Mouse (Mus musculus) stomach, embryonic 14.5 days (tissue): ENCODE results near the gene Chn2. TPM values are rescaled to one million over a fixed set of nuclear protein-coding genes. Genes with fewer than 3 reads are reported as not detected.

Source experiments
- ATAC-seq: fragments of 200-750 bp; cut with Nextera tagmentation; 2 replicates; pipeline ENCODE4 v1.8.0; 2017; ENCODE audit warnings: low read depth, moderate TSS enrichment; ENCODE audit not compliant: insufficient number of reproducible peaks, insufficient read depth, low FRiP score
- H3K27ac ChIP-seq: fragments of 300-500 bp; sonication (generic); 2 replicates; pipeline ENCODE4 v1.5.1; 2014; ENCODE audit warnings: mild to moderate bottlenecking, low read length, moderate library complexity, mixed read lengths
- H3K27me3 ChIP-seq: fragments of 300-500 bp; sonication (generic); 2 replicates; pipeline ENCODE4 v1.6.1; 2014; ENCODE audit warnings: low read length, control low read depth, mixed read lengths; ENCODE audit not compliant: control insufficient read depth, insufficient read depth
- H3K36me3 ChIP-seq: fragments of 300-500 bp; sonication (generic); 2 replicates; pipeline ENCODE4 v1.6.1; 2014; ENCODE audit warnings: mild to moderate bottlenecking, control low read depth, low read length, moderate library complexity, mixed read lengths; ENCODE audit not compliant: control insufficient read depth, insufficient read depth
- H3K4me1 ChIP-seq: fragments of 300-500 bp; sonication (generic); 2 replicates; pipeline ENCODE4 v1.6.1; 2014; ENCODE audit warnings: low read length, control low read depth, mixed read lengths; ENCODE audit not compliant: control insufficient read depth, insufficient read depth
- H3K4me2 ChIP-seq: fragments of 300-500 bp; sonication (generic); replicated peaks from 2 replicates; pipeline ENCODE4 v1.6.1; 2014; ENCODE audit warnings: low read depth, low read length, control low read depth
- H3K4me3 ChIP-seq: fragments of 300-500 bp; sonication (generic); 2 replicates; pipeline ENCODE4 v1.5.1; 2014; ENCODE audit warnings: low read depth, low read length, control low read depth
- H3K9ac ChIP-seq: fragments of 300-500 bp; sonication (generic); replicated peaks from 2 replicates; pipeline ENCODE4 v1.6.1; 2014; ENCODE audit warnings: low read depth, mild to moderate bottlenecking, control low read depth, low read length, moderate library complexity, mixed read lengths
- H3K9me3 ChIP-seq: fragments of 300-500 bp; sonication (generic); 2 replicates; pipeline ENCODE4 v1.6.1; 2016; ENCODE audit warnings: low read depth, low read length, control low read depth; ENCODE audit not compliant: control insufficient read depth
- WGBS: fragments of 180-500 bp; shearing (Covaris S2); extraction: QIAGEN DNeasy Blood & Tissue Kit; methylation state at CpG from one replicate; pipeline ENCODE4 v1.1.7; 2014; 5-methylcytosine and 5-hydroxymethylcytosine counted together
- polyA plus RNA-seq: library from polyadenylated mRNA; unstranded; fragments of >200 nt; fragmentation: Nextera tagmentation; extraction: Ambion mirVana; gene quantifications from 2 replicates; pipeline ENCODE4 v1.2.1, GENCODE M21; 2014

Gene Chn2
- polyA plus RNA-seq, 1 experiment from 2014 or later = 19.1 TPM

GRCm38 (mm10) chr6:54074454-54074853, 35.1 kb downstream of the Chn2 start:
- Histone ChIP-seq H3K36me3 (no peaks in the 10 kb centered on the region), H3K27me3 (no peaks in the 10 kb centered on the region), H3K4me2 (no peak overlapping the region), H3K9ac (no peak overlapping the region), H3K4me1 (peaks cover 14% of the 10 kb centered on the region), H3K9me3 (no peaks in the 10 kb centered on the region), H3K4me3 (no peak overlapping the region), H3K27ac (no peak overlapping the region)
- ATAC-seq = no peak
- WGBS = 32% methylated on average over 4 of the region's 4 CpGs

GRCm38 (mm10) chr6:54075419-54075818, 36.1 kb downstream of the Chn2 start:
- no peak overlapping the region for H3K27ac ChIP-seq
- WGBS = 81% methylated on average over 6 of the region's 6 CpGs
- ATAC-seq = no peak
- peaks cover 14% of the 10 kb centered on the region for H3K4me1 ChIP-seq
- H3K27me3 ChIP-seq = no peaks in the 10 kb centered on the region
- no peaks in the 10 kb centered on the region for H3K9me3 ChIP-seq
- no peaks in the 10 kb centered on the region for H3K36me3 ChIP-seq
- H3K4me2 ChIP-seq = no peak overlapping the region
- no peak overlapping the region for H3K9ac ChIP-seq
- no peak overlapping the region for H3K4me3 ChIP-seq

GRCm38 (mm10) chr6:54076625-54077024, 37.3 kb downstream of the Chn2 start:
- Histone ChIP-seq H3K4me1 (peaks cover 5% of the 10 kb centered on the region; the same call in 1 of the 2 replicates), H3K4me2 (no peak overlapping the region), H3K9me3 (no peaks in the 10 kb centered on the region), H3K27ac (no peak overlapping the region), H3K27me3 (no peaks in the 10 kb centered on the region), H3K4me3 (no peak overlapping the region), H3K9ac (no peak overlapping the region), H3K36me3 (no peaks in the 10 kb centered on the region)
- WGBS = 77% methylated on average over 5 of the region's 5 CpGs
- no peak for ATAC-seq

- Histone ChIP-seq H3K36me3 (no peaks in the 10 kb centered on the region), H3K9ac (no peak overlapping the region), H3K27ac (no peak overlapping the region), H3K4me1 (peaks cover 5% of the 10 kb centered on the region; the same call in 1 of the 2 replicates), H3K4me2 (no peak overlapping the region), H3K4me3 (no peak overlapping the region), H3K9me3 (no peaks in the 10 kb centered on the region), H3K27me3 (no peaks in the 10 kb centered on the region)
- 55% methylated on average over 2 of the region's 2 CpGs for WGBS
- no peak for ATAC-seq
Measured at GRCm38 (mm10) chr6:54078269-54078668, 38.9 kb downstream of the Chn2 start.

GRCm38 (mm10) chr6:54079881-54080280, 40.5 kb downstream of the Chn2 start:
- no peaks in the 10 kb centered on the region for H3K27me3 ChIP-seq
- no peak overlapping the region for H3K4me3 ChIP-seq
- H3K36me3 ChIP-seq = no peaks in the 10 kb centered on the region
- H3K27ac ChIP-seq = no peak overlapping the region
- H3K9me3 ChIP-seq = no peaks in the 10 kb centered on the region
- H3K4me2 ChIP-seq = no peak overlapping the region
- WGBS = 87% methylated on average over 2 of the region's 2 CpGs
- no peak overlapping the region for H3K9ac ChIP-seq
- no peaks in the 10 kb centered on the region for H3K4me1 ChIP-seq
- ATAC-seq = no peak

GRCm38 (mm10) chr6:54080518-54081285, 41.3 kb downstream of the Chn2 start:
- no peak overlapping the region for H3K9ac ChIP-seq
- no peaks in the 10 kb centered on the region for H3K36me3 ChIP-seq
- H3K4me1 ChIP-seq = no peaks in the 10 kb centered on the region
- H3K4me3 ChIP-seq = no peak overlapping the region
- no peaks in the 10 kb centered on the region for H3K9me3 ChIP-seq
- 89% methylated on average over 15 of the region's 15 CpGs for WGBS
- H3K4me2 ChIP-seq = no peak overlapping the region
- ATAC-seq = no peak
- H3K27me3 ChIP-seq = no peaks in the 10 kb centered on the region
- no peak overlapping the region for H3K27ac ChIP-seq

- Histone ChIP-seq H3K4me3 (no peak overlapping the region), H3K4me2 (no peak overlapping the region), H3K36me3 (no peaks in the 10 kb centered on the region), H3K27me3 (no peaks in the 10 kb centered on the region), H3K27ac (no peak overlapping the region), H3K9ac (no peak overlapping the region), H3K4me1 (no peaks in the 10 kb centered on the region), H3K9me3 (no peaks in the 10 kb centered on the region)
- no peak for ATAC-seq
- WGBS = 64% methylated on average over 2 of the region's 2 CpGs
Measured at GRCm38 (mm10) chr6:54082576-54082975, 43.2 kb downstream of the Chn2 start.

GRCm38 (mm10) chr6:54084046-54084445, 44.7 kb downstream of the Chn2 start:
- H3K36me3 ChIP-seq = no peaks in the 10 kb centered on the region
- H3K4me3 ChIP-seq = no peak overlapping the region
- no peak overlapping the region for H3K9ac ChIP-seq
- no peak overlapping the region for H3K4me2 ChIP-seq
- H3K4me1 ChIP-seq = no peaks in the 10 kb centered on the region
- H3K27me3 ChIP-seq = no peaks in the 10 kb centered on the region
- WGBS = 82% methylated on average over 6 of the region's 6 CpGs
- H3K9me3 ChIP-seq = no peaks in the 10 kb centered on the region
- no peak for ATAC-seq
- H3K27ac ChIP-seq = no peak overlapping the region

GRCm38 (mm10) chr6:54085009-54085408, 45.7 kb downstream of the Chn2 start:
- Histone ChIP-seq H3K9me3 (no peaks in the 10 kb centered on the region), H3K4me1 (no peaks in the 10 kb centered on the region), H3K27me3 (no peaks in the 10 kb centered on the region), H3K4me2 (no peak overlapping the region), H3K9ac (no peak overlapping the region), H3K36me3 (no peaks in the 10 kb centered on the region), H3K27ac (no peak overlapping the region), H3K4me3 (no peak overlapping the region)
- WGBS = 71% methylated on average over 9 of the region's 9 CpGs
- ATAC-seq = no peak
